Mouse (Mus musculus) liver, adult (tissue): Measurements from ENCODE around the gene Perp.

Source experiments
- GATA4 ChIP-seq: IDR thresholded peaks from 2 replicates; pipeline ENCODE4 v1.6.1; 2014; ENCODE audit warnings: mild to moderate bottlenecking, low read length; ENCODE audit not compliant: insufficient replicate concordance

Gene Perp

DNA sequence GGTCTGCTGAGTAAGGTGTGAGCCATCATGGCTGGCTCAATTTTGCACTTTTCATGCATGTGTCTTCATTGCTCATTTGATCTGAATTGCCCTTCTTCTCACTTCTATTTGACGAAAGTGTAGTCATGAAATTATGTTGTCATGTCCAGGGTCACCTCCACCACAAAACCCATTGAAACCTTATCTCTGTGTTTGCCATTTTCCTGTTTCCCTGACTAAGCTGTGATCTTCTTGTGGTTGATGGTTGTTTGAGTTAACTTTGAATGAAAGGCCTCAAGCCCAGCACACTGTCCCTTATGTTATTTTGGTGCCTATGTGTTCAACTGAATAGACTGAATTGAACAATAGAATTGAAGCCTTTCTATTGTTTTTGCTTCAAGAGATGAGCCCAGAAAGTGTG is 44.4 kb downstream of the Perp start:
- TF ChIP-seq GATA4: no peak

GRCm38 (mm10) chr10:18891110-18891509 is 46.3 kb downstream of the Perp start:
- TF ChIP-seq GATA4: no peak

- no peak for TF ChIP-seq GATA4
Measured at GRCm38 (mm10) chr10:18892102-18892501, 47.3 kb downstream of the Perp start.

- no peak for TF ChIP-seq GATA4
Measured at GRCm38 (mm10) chr10:18894259-18895166, 49.7 kb downstream of the Perp start.

DNA sequence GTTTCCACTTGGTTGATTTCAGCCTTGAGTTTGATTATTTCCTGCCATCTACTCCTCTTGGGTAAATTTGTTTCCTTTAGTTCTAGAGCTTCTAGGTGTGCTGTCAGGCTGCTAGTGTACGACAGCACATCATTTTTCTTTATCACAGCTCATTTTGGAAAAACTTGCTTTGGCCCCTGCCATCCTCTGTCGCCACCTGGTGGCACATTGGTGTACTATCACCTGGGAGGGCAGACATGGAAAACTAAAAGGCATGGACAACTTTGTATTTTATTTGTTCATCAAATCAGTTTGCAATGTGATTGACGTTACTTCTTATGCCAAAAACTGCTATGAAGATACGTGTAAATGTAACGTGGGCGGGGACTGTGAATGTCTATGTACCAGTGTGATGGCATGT is 59.3 kb downstream of the Perp start:
- no peak for TF ChIP-seq GATA4
